Mouse (Mus musculus) testis, adult 2 months (tissue): ENCODE results near the gene Slc9a3r2. TPM values are rescaled to one million over a fixed set of nuclear protein-coding genes. Genes with fewer than 3 reads are reported as not detected.

ENCODE experiments used
- H3K27ac ChIP-seq: fragments of 200-500 bp; 2 replicates; pipeline ENCODE4 v1.5.1; 2012; ENCODE audit warnings: low read depth, low read length; ENCODE audit not compliant: control insufficient read depth, insufficient read depth
- H3K27me3 ChIP-seq: fragments of 200-500 bp; 2 replicates; pipeline ENCODE4 v1.6.1; 2012; ENCODE audit warnings: mild to moderate bottlenecking, low read length, moderate library complexity; ENCODE audit not compliant: control insufficient read depth, insufficient read depth
- H3K36me3 ChIP-seq: fragments of 200-500 bp; 2 replicates; pipeline ENCODE4 v1.6.1; 2012; ENCODE audit warnings: mild to moderate bottlenecking, low read length; ENCODE audit not compliant: control insufficient read depth, insufficient read depth
- H3K4me1 ChIP-seq: fragments of 200-500 bp; 2 replicates; pipeline ENCODE4 v1.6.1; 2012; ENCODE audit warnings: low read length; ENCODE audit not compliant: control insufficient read depth, insufficient read depth
- H3K4me3 ChIP-seq: fragments of 200-500 bp; 2 replicates; pipeline ENCODE4 v1.5.1; 2012; ENCODE audit warnings: low read depth, mild to moderate bottlenecking, low read length, moderate library complexity, mixed read lengths; ENCODE audit not compliant: control insufficient read depth
- CTCF ChIP-seq: fragments of 200-500 bp; IDR thresholded peaks from 2 replicates; pipeline ENCODE4 v1.5.1; 2012; ENCODE audit warnings: low read depth, mild to moderate bottlenecking, inconsistent platforms, low read length, moderate library complexity; ENCODE audit not compliant: control insufficient read depth, insufficient read depth, insufficient replicate concordance
- POLR2A ChIP-seq: fragments of 200-500 bp; IDR thresholded peaks from 2 replicates; pipeline ENCODE4 v1.6.1; 2012; ENCODE audit warnings: low read depth, mild to moderate bottlenecking, inconsistent platforms, low read length, moderate library complexity; ENCODE audit not compliant: control insufficient read depth
- polyA plus RNA-seq: library from polyadenylated mRNA; depleted of rRNA; stranded (reverse); fragments of >200 nt; gene quantifications from 2 replicates; pipeline ENCODE4 v1.2.3, GENCODE M21; 2012

The Slc9a3r2 gene
- polyA plus RNA-seq, 1 experiment: 3.3 TPM

- Histone ChIP-seq H3K4me1 (peaks cover 15% of the 10 kb centered on the region), H3K27ac (no peak overlapping the region), H3K27me3 (no peaks in the 10 kb centered on the region), H3K36me3 (no peaks in the 10 kb centered on the region), H3K4me3 (no peak overlapping the region)
- no peak for TF ChIP-seq CTCF
- TF ChIP-seq POLR2A: no peak
These were observed 9.5 kb downstream of the Slc9a3r2 start for GRCm38 (mm10) chr17:24640581-24640980.

- no peaks in the 10 kb centered on the region for H3K36me3 ChIP-seq
- no peaks in the 10 kb centered on the region for H3K27me3 ChIP-seq
- no peak overlapping the region for H3K4me3 ChIP-seq
- TF ChIP-seq POLR2A (no peak), CTCF (no peak)
- H3K27ac ChIP-seq: no peak overlapping the region
- peaks cover 10% of the 10 kb centered on the region for H3K4me1 ChIP-seq
These were observed 10.0 kb downstream of the Slc9a3r2 start for GRCm38 (mm10) chr17:24640119-24640518.

- no peaks in the 10 kb centered on the region for H3K36me3 ChIP-seq
- no peak overlapping the region for H3K27ac ChIP-seq
- no peak for TF ChIP-seq POLR2A
- H3K4me1 ChIP-seq: peaks cover 9% of the 10 kb centered on the region
- H3K4me3 ChIP-seq: no peak overlapping the region
- no peaks in the 10 kb centered on the region for H3K27me3 ChIP-seq
These were observed 10.5 kb downstream of the Slc9a3r2 start for GRCm38 (mm10) chr17:24639571-24639988.

- H3K27me3 ChIP-seq: no peaks in the 10 kb centered on the region
- no peak overlapping the region for H3K4me3 ChIP-seq
- peaks cover 7% of the 10 kb centered on the region for H3K4me1 ChIP-seq
- no peaks in the 10 kb centered on the region for H3K36me3 ChIP-seq
- no peak overlapping the region for H3K27ac ChIP-seq
- no peak for TF ChIP-seq POLR2A
- TF ChIP-seq CTCF: no peak
These were observed 11.3 kb downstream of the Slc9a3r2 start for GRCm38 (mm10) chr17:24638840-24639239.

GRCm38 (mm10) chr17:24638214-24638613 lies 11.9 kb downstream of the Slc9a3r2 start:
- peak overlapping the region; percentile 7; the same call in 1 of the 2 replicates for H3K27ac ChIP-seq
- H3K4me1 ChIP-seq: peaks cover 9% of the 10 kb centered on the region
- TF ChIP-seq CTCF (no peak), POLR2A (no peak)
- no peaks in the 10 kb centered on the region for H3K36me3 ChIP-seq
- H3K4me3 ChIP-seq: no peak overlapping the region
- no peaks in the 10 kb centered on the region for H3K27me3 ChIP-seq

- H3K27ac ChIP-seq: no peak overlapping the region
- no peak overlapping the region for H3K4me3 ChIP-seq
- H3K36me3 ChIP-seq: no peaks in the 10 kb centered on the region
- H3K27me3 ChIP-seq: no peaks in the 10 kb centered on the region
- H3K4me1 ChIP-seq: peaks cover 20% of the 10 kb centered on the region
- TF ChIP-seq CTCF (no peak), POLR2A (no peak)
These were observed 13.2 kb downstream of the Slc9a3r2 start for GRCm38 (mm10) chr17:24636781-24637481.

GRCm38 (mm10) chr17:24635694-24636093 lies 14.4 kb downstream of the Slc9a3r2 start:
- Histone ChIP-seq H3K4me1 (peaks cover 20% of the 10 kb centered on the region), H3K27me3 (no peaks in the 10 kb centered on the region), H3K27ac (no peak overlapping the region), H3K36me3 (no peaks in the 10 kb centered on the region), H3K4me3 (no peak overlapping the region)
- TF ChIP-seq CTCF: no peak
- no peak for TF ChIP-seq POLR2A
